Mouse (Mus musculus): ENCODE data around the gene Zfp526.

DNA sequence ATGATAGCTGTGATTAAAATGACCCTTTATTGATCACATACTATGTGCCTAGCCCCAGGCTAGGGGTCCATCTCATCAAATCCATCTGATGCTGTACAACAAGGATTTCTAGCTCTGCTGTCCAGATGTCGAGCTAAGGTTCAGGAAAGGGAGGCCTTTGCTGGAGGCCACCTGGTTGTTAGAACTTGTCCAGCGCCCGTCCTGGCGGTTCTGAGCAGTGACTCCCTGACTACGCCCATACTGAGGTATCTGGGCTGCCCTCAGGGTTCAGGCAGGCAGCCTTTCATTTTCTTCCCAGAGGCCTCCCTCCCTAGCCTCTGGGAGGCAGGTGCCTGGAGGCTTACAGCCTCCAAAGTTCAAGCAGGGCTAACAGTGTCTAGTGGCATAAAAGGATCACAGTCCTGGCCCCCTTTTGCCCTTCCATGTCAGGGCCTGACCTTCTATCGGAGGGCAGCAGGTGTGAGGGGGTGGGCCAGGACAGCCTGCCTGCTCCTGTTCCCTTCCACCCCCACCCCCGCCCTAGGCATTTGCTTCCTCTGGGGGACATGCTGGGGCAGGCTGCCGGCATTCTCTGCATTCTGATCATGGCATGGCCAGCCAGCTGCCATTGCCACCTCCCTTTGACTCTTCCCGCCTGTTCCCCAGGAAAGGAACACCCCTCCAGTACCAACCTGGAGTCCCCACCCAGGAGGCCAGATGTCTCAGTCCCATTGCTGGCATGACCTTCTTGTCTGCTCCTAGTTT is 54.5 kb downstream of the Zfp526 start:
- no peak for TF ChIP-seq CTCF (IDR thresholded peaks at IDR 0.05; ENCODE audit: borderline replicate concordance, insufficient read depth, low read length)
- TF ChIP-seq POLR2A (IDR thresholded peaks at IDR 0.05; ENCODE audit: low read depth, low read length), result no peak

Data from embryonic fibroblast, embryonic 13.5 days (primary cell).